Mouse (Mus musculus): ENCODE data around the gene Txnrd2. TPM values are rescaled to one million over a fixed set of nuclear protein-coding genes. Genes with fewer than 3 reads are reported as not detected.

Txnrd2 gene
- polyA plus RNA-seq, 1 experiment = 23.4 TPM

GRCm38 (mm10) chr16:18392469-18393426 is 33.4 kb upstream of the Txnrd2 start:
- Histone ChIP-seq H3K4me3 (ENCODE audit: insufficient read depth, low read length) (peak overlapping the region; percentile 73), H3K27ac (ENCODE audit: insufficient read depth, low read depth, low read length) (no peak overlapping the region), H3K4me1 (ENCODE audit: control insufficient read depth, insufficient read depth, low read length) (peaks cover 21% of the 10 kb centered on the region)
- TF ChIP-seq POLR2A (IDR thresholded peaks at IDR 0.05; ENCODE audit: borderline replicate concordance, low read depth, low read length) (no peak), CTCF (IDR thresholded peaks at IDR 0.05; ENCODE audit: low read depth, low read length) (no peak)

GRCm38 (mm10) chr16:18393595-18393994 is 32.6 kb upstream of the Txnrd2 start:
- no peak overlapping the region for H3K4me3 ChIP-seq (ENCODE audit: insufficient read depth, low read length)
- H3K4me1 ChIP-seq (ENCODE audit: control insufficient read depth, insufficient read depth, low read length) = peaks cover 21% of the 10 kb centered on the region
- TF ChIP-seq CTCF (IDR thresholded peaks at IDR 0.05; ENCODE audit: low read depth, low read length) (no peak), POLR2A (IDR thresholded peaks at IDR 0.05; ENCODE audit: borderline replicate concordance, low read depth, low read length) (no peak)
- H3K27ac ChIP-seq (ENCODE audit: insufficient read depth, low read depth, low read length) = no peak overlapping the region

- H3K4me3 ChIP-seq (ENCODE audit: insufficient read depth, low read length) = no peak overlapping the region
- H3K4me1 ChIP-seq (ENCODE audit: control insufficient read depth, insufficient read depth, low read length) = peaks cover 21% of the 10 kb centered on the region
- TF ChIP-seq CTCF (IDR thresholded peaks at IDR 0.05; ENCODE audit: low read depth, low read length) (no peak), POLR2A (IDR thresholded peaks at IDR 0.05; ENCODE audit: borderline replicate concordance, low read depth, low read length) (no peak)
- no peak overlapping the region for H3K27ac ChIP-seq (ENCODE audit: insufficient read depth, low read depth, low read length)
Measured at GRCm38 (mm10) chr16:18394056-18394455, 32.1 kb upstream of the Txnrd2 start.

- no peak overlapping the region for H3K27ac ChIP-seq (ENCODE audit: insufficient read depth, low read depth, low read length)
- no peak for TF ChIP-seq POLR2A (IDR thresholded peaks at IDR 0.05; ENCODE audit: borderline replicate concordance, low read depth, low read length)
- no peak for TF ChIP-seq CTCF (IDR thresholded peaks at IDR 0.05; ENCODE audit: low read depth, low read length)
- H3K4me3 ChIP-seq (ENCODE audit: insufficient read depth, low read length) = no peak overlapping the region
- peaks cover 21% of the 10 kb centered on the region for H3K4me1 ChIP-seq (ENCODE audit: control insufficient read depth, insufficient read depth, low read length)
Measured at GRCm38 (mm10) chr16:18394777-18395619, 31.2 kb upstream of the Txnrd2 start.

GRCm38 (mm10) chr16:18395620-18396036 is 30.6 kb upstream of the Txnrd2 start:
- Histone ChIP-seq H3K4me3 (ENCODE audit: insufficient read depth, low read length) (no peak overlapping the region), H3K4me1 (ENCODE audit: control insufficient read depth, insufficient read depth, low read length) (peaks cover 21% of the 10 kb centered on the region), H3K27ac (ENCODE audit: insufficient read depth, low read depth, low read length) (no peak overlapping the region)
- TF ChIP-seq CTCF (IDR thresholded peaks at IDR 0.05; ENCODE audit: low read depth, low read length) = no peak
- no peak for TF ChIP-seq POLR2A (IDR thresholded peaks at IDR 0.05; ENCODE audit: borderline replicate concordance, low read depth, low read length)

GRCm38 (mm10) chr16:18396201-18396600 is 30.0 kb upstream of the Txnrd2 start:
- TF ChIP-seq POLR2A (IDR thresholded peaks at IDR 0.05; ENCODE audit: borderline replicate concordance, low read depth, low read length) = no peak
- H3K27ac ChIP-seq (ENCODE audit: insufficient read depth, low read depth, low read length) = no peak overlapping the region
- peaks cover 21% of the 10 kb centered on the region for H3K4me1 ChIP-seq (ENCODE audit: control insufficient read depth, insufficient read depth, low read length)
- no peak overlapping the region for H3K4me3 ChIP-seq (ENCODE audit: insufficient read depth, low read length)

- TF ChIP-seq CTCF (IDR thresholded peaks at IDR 0.05; ENCODE audit: low read depth, low read length) (no peak), POLR2A (IDR thresholded peaks at IDR 0.05; ENCODE audit: borderline replicate concordance, low read depth, low read length) (no peak)
- H3K4me1 ChIP-seq (ENCODE audit: control insufficient read depth, insufficient read depth, low read length) = peaks cover 21% of the 10 kb centered on the region
- no peak overlapping the region for H3K4me3 ChIP-seq (ENCODE audit: insufficient read depth, low read length)
- H3K27ac ChIP-seq (ENCODE audit: insufficient read depth, low read depth, low read length) = no peak overlapping the region
Measured at GRCm38 (mm10) chr16:18396791-18397621, 29.2 kb upstream of the Txnrd2 start.

- TF ChIP-seq POLR2A (IDR thresholded peaks at IDR 0.05; ENCODE audit: borderline replicate concordance, low read depth, low read length) (no peak), CTCF (IDR thresholded peaks at IDR 0.05; ENCODE audit: low read depth, low read length) (no peak)
- Histone ChIP-seq H3K27ac (ENCODE audit: insufficient read depth, low read depth, low read length) (no peak overlapping the region), H3K4me3 (ENCODE audit: insufficient read depth, low read length) (no peak overlapping the region), H3K4me1 (ENCODE audit: control insufficient read depth, insufficient read depth, low read length) (peaks cover 9% of the 10 kb centered on the region)
Measured at GRCm38 (mm10) chr16:18400028-18400427, 26.2 kb upstream of the Txnrd2 start.
